Mouse (Mus musculus) erythroblast, embryonic 14.5 days (primary cell): ENCODE measurements around the gene Ctss.

ENCODE experiments used
- GATA1 ChIP-seq: IDR thresholded peaks from 2 replicates; pipeline ENCODE4 v1.6.1; 2012; ENCODE audit warnings: low read length, inconsistent platforms, mixed read lengths
- TAL1 ChIP-seq: IDR thresholded peaks from 3 replicates; pipeline ENCODE4 v1.6.1; 2012; ENCODE audit warnings: low read length, inconsistent platforms, mixed read lengths

DNA sequence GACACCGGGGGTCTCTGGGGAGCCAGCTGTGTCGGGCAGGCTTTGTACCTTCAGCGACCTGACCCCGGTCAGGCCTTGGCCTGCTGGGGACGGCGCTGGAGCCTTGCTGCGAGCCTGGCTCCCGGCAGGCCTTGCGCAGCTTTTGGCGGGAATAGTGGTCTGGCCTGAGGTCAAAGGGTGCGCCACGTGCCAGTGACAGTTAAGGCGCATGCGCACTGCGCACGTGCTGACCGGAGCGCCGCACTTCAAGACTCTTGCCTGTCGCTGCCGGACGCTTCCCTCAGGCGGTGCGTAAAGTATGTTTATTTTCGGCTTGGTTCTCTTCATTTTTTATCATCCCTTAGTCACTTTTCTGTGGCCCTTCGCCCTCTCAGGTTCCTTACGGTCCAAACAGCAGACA lies 32.9 kb downstream of the Ctss start, which contains the start of gene Hormad1:
- TF ChIP-seq GATA1 (no peak), TAL1 (no peak)
